In the genomic region with DNA sequence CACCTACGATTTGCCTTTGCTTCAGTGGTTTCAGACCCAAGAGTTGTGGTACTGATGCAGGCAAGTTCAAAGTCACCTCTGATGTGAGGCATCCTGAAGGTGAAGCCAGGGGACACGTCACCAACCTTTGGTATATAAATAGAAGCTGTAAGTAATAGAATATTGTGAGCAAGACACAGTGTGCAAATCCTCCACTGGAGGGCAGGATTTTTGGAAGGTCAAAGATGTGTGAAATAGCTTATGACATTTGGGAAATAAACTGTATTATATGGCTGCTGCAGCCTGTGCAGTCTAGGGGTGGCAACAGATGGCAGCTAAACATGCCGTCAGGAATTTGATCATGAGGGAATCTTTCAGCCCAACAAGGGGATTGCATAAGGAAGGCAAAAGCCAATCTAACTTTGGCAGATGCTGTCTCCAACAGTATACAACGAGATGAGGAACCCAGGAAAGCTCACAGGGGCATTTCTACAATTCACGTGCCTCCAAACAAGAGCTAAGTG, we compare ENCODE assay signal across 12 mouse cellular contexts.
DNase-seq lines count a peak whose midpoint lies in the region; ATAC-seq and TF ChIP-seq lines count a peak whose summit lies in the region.
"Had no signal": no experiment of that assay in that cellular context is flagged by ENCODE, and none has a peak within 500 bp of the region (broad histone marks: within the 10 kb centered on the region; RNA-seq: fewer than 3 reads in every experiment).

No protein-coding gene starts in this region.

- peak; percentile 59; the same call in 1 of the 2 replicates for ATAC-seq in forebrain, embryonic 16.5 days

- H3K36me3 ChIP-seq in heart, adult 2 months (ENCODE audit: control insufficient read depth, insufficient read depth, low read length), result peaks cover 3% of the 10 kb centered on the region
- no peaks in the 10 kb centered on the region for H3K36me3 ChIP-seq in forebrain, embryonic 16.5 days (ENCODE audit: control insufficient read depth, insufficient read depth)
- H3K36me3 ChIP-seq: heart, embryonic 10.5 days; hindbrain, embryonic 12.5 days had no signal

- no peak for TF ChIP-seq EP300 in heart, adult 2 months (IDR thresholded peaks at IDR 0.05; ENCODE audit: insufficient read depth, low read depth, low read length)

- no peak overlapping the region for H3K4me3 ChIP-seq in heart, adult 2 months
- no peak overlapping the region for H3K4me3 ChIP-seq in forebrain, embryonic 16.5 days (replicated peaks; ENCODE audit: low read length)
- H3K4me3 ChIP-seq: heart, embryonic 10.5 days; hindbrain, embryonic 12.5 days had no signal

- TF ChIP-seq POLR2A in heart, adult 2 months (IDR thresholded peaks at IDR 0.05; ENCODE audit: insufficient read depth, low read depth, low read length), result no peak

- 0 out of 2 replicates have a peak, but pooled peaks cover 2% of the 10 kb centered on the region for H3K79me2 ChIP-seq in heart, adult 2 months (replicated peaks; ENCODE audit: control insufficient read depth, insufficient read depth, low read length)

- H3K9ac ChIP-seq in heart, adult 2 months (ENCODE audit: low read depth, low read length), result no peak overlapping the region
- H3K9ac ChIP-seq in forebrain, embryonic 16.5 days (replicated peaks; ENCODE audit: low read depth, low read length), result no peak overlapping the region
- H3K9ac ChIP-seq: hindbrain, embryonic 12.5 days; liver, embryonic 14.5 days had no signal

- no peak for DNase-seq in heart, adult 2 months
- no peak for DNase-seq in heart, adult 9 months (ENCODE audit: low spot score in 2 of 2)
- peak; percentile 7 for DNase-seq in lung, postnatal 10 days
- DNase-seq in lung, postnatal 14 days, result no peak
- DNase-seq in layer of hippocampus, postnatal 14 days (ENCODE audit: low spot score in 2 of 2), result peak; percentile 26 to 41
- DNase-seq in Muller cell, postnatal 12 days (ENCODE audit: inconsistent ontology term), result no peak
- DNase-seq: cerebellum, adult 8-10 months; thymus, postnatal 36 days had no signal

- H3K27me3 ChIP-seq in heart, adult 2 months (ENCODE audit: control insufficient read depth, insufficient read depth, low read length), result no peaks in the 10 kb centered on the region
- no peaks in the 10 kb centered on the region for H3K27me3 ChIP-seq in forebrain, embryonic 16.5 days (replicated peaks; ENCODE audit: control insufficient read depth, insufficient read depth, low read length)
- H3K27me3 ChIP-seq: hindbrain, embryonic 12.5 days had no signal

- no peaks in the 10 kb centered on the region; the same call in 1 of the 2 replicates for H3K4me1 ChIP-seq in heart, adult 2 months (ENCODE audit: control insufficient read depth, insufficient read depth, low read length)
- H3K4me1 ChIP-seq in forebrain, embryonic 16.5 days (replicated peaks; ENCODE audit: control insufficient read depth, insufficient read depth, low read length), result no peaks in the 10 kb centered on the region
- H3K4me1 ChIP-seq: heart, embryonic 10.5 days; hindbrain, embryonic 12.5 days had no signal

- no peak overlapping the region for H3K4me2 ChIP-seq in forebrain, embryonic 16.5 days (ENCODE audit: low read length)
- H3K4me2 ChIP-seq: hindbrain, embryonic 12.5 days had no signal

- TF ChIP-seq CTCF in heart, adult 2 months (IDR thresholded peaks at IDR 0.05), result peak; percentile 55

- no peak overlapping the region for H3K27ac ChIP-seq in heart, adult 2 months
- no peak overlapping the region for H3K27ac ChIP-seq in forebrain, embryonic 16.5 days (ENCODE audit: low read length)
- H3K27ac ChIP-seq: heart, embryonic 10.5 days; hindbrain, embryonic 12.5 days; liver, embryonic 14.5 days had no signal

- 61% methylated on average over 5 of the region's 5 CpGs for WGBS in heart, adult 2 months
- WGBS in forebrain, embryonic 16.5 days, result 74% methylated on average over 5 of the region's 5 CpGs

- intact Hi-C loops in heart, adult 2 months (cut with DNase I), result no loop called here

- H3K9me3 ChIP-seq in forebrain, embryonic 16.5 days (ENCODE audit: control insufficient read depth, low read length), result no peaks in the 10 kb centered on the region
- H3K9me3 ChIP-seq: heart, embryonic 10.5 days; hindbrain, embryonic 12.5 days had no signal

Comparison
In these comparisons a context has a peak if more than half of its experiments do, and no peak if none do; other contexts are left out.
1. DNase-seq: peak in lung, postnatal 10 days (single experiment) and layer of hippocampus, postnatal 14 days (2 of 2); none in heart, adult 2 months (0 of 2), heart, adult 9 months (0 of 2), lung, postnatal 14 days (single experiment) and Muller cell, postnatal 12 days (single experiment).